Mouse (Mus musculus) right cerebral cortex, postnatal 25 days (tissue): ENCODE data around the gene Rtf2.

Source experiments
- DNase-seq: peaks from one replicate; pipeline ENCODE4 v3.0.0; 2022

Rtf2 gene

DNA sequence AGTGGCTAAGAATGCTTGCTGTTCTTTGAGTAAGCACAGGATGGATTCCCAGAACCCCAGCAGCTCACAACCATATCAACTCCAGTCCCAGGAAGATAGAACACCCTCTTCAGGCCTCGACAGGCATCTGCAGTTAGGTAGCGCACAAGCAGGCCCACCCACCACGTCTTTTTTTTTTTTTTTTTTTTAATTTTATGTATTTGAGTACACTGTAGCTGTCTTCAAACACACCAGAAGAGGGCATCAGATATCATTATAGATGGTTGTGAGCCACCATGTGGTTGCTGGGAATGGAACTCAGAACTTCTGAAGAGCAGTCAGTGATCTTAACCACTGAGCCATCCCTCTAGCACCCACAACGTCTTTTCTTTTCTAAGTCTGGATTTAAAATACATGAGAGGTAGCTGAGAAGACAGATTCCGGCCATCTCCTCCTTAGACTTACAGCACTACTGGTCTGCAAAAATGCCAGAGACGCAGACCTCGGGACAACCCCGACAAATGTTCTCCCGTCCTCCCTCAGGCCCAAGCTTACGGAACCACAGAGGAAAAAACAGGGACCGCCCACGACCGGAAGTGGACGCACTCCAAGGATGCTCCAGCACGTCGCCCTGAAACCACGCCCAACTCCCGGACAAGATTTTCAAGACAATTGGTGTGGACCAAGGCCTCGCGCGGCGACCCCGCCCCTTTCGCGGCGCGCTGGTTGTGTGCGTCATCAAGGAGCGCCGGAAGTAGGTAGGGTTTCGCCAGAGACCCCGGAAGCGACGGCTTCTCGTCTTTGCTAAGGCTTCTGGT, at the start of gene Rtf2:
Rtf2 (plus strand) TSS at position 714 of the 797 bp plus-strand sequence.
- DNase-seq: peak; percentile 99

DNA sequence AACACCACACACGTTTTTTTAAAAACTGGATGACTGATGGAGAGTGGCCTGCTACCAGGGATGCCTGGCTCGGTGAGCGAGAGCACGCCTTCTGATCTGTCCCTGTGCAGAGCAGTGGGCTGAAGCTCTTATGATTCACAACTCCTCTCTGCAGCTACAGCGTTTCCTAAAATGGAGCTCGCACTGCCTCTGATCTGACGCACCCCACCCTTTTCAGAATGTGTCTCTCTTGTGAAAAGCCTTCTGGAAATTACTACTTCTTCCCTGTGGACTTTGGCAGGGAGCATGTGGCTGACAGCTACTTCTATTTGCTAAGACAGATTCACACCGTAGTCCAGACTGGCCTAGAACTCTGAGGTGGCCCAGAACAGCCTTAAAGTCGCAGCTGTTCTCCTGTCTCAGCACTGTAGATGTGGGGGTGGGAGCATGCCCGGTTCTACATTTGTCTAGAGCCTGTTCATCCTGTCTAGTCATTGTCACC, 48.3 kb upstream of the Rtf2 start:
- peak; percentile 64 for DNase-seq

DNA sequence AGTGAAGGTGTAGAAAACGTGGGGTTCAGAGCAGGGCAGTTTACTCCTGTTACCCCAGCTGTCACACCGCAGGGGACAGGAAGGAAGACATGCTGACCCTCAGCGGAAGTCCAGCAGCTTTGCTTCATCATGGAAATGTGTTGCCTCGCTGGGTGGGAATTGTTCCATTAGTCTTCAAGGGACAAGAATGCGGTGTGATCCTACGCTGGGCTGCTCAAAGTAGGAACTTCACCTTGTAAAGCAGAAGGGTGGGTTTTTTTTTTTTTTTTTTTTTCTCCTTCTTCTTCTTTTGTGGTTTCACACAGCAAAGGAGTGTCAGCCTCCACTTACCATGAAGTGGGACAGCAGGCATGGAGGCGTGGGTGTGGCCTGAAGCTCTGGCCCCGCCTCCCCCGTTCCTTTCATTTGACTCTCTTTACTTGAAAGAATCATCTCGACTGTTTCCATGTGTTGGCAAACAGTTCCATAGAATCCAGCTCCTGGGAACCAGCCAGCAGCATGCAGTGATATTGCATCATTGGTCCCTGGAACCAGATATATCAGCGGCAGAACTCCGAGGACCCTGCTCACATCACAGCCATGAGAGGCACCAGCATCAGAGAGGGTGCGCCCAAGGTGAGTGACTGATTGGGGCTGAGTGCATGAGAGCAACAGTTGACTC, 46.8 kb upstream of the Rtf2 start, which contains the start of gene Cass4:
Cass4 (plus strand) TSS at position 404 of the 661 bp plus-strand sequence.
- no peak for DNase-seq

DNA sequence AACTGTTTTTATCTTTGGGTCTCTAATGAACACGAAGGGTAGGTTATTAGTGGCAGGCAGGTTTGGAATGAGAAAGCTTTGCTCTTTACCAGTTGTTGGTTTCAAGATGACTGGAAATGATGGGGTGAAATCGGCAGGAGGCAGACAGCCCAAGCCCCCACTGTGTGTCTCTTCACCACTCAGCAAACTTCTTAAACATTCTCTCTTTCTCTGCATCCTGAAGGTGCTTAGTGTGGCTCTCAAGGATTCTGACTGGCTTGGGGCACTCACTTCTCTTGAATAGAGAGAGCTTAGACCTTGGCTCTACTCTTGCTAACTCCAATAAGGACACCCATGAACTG, 46.3 kb upstream of the Rtf2 start:
- no peak for DNase-seq

DNA sequence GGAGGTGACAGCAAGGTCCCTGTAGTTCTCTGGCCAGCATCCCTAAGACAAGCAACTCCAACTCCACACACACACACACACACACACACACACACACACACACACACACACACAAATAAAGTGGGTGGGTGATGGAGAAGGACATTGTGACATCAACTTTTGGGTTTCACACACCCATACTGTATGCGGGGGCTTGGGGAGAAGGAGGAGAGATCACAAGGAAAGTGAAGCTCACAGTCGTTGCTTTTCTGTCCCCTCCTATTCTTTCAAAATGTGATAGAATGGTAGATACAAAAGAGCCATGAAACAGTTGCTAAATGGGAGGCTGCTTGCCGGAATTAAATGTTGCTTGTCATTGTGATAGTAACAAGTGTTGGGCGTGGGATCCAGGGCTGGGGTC, 45.7 kb upstream of the Rtf2 start:
- no peak for DNase-seq

DNA sequence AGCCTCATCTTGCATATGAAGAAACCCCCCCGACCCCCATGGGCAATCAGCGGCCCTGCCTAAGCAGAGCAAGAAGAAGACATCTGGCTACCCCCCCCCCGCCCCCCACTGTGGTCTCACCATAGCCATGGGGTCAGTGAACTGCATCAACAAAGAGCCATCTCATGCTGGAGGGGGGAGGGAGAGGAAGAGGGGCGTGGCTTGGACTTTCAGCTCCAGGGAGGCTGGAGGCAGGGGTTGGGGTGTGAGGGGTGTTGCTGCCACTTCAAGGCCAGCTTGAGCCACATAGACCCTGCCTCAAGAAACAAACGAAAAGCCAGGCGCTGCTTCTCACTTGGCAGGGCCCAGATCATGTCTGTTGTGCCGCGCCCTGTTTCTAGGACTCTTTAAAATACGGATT, 44.4 kb upstream of the Rtf2 start:
- DNase-seq: no peak

DNA sequence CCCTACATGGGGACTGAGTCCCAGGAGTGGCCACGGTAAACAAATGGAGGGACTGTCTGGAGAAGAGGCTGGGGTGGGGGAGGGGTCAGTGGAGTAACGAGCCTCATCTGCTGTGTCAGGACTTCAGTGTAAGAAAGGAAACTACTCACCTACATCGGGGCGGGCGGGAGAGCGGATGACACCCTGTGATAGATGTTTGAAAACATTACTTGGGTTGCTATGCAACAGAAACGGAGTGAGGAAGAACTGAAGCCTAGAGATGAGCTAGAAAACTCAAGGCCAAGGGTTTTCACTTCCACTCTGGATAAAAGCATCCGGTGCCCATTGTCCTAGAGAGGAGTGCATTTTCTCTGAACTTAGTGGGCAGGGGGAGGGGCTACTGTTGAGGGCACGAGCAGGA, 40.5 kb upstream of the Rtf2 start:
- DNase-seq: no peak

DNA sequence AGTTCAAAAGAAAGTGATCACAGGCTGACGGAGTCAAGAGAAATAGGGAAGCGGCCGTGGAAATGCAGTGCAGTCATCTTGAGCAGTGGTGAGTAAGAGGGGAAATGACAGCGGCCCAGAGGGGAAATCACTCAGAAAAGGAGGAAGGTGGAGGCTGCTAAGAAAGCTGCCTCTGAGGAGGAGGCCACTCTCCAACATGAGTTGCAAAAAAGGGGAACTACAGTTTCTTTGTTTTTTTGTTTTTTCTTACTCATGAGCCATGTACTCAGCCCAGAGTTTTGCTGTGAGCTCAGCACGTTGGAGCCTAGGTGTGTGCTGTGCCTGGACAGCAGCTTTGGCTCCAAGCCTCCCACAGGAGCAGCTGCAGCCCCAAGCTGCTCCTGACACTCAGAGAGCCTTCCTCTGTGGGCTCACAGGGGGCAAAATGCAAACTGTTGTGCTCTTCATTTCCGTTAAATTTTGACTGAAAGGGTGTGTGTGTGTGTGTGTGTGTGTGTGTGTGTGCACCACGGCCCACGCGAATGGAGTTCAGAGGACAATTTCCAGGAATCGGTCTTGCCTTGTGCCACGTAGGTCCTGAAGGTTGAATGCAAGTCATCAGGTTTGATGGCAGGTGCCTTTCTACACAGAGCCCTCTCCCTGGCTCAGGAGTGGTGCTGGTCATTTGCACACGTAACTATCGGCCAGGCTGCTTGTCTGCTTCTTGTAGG, 39.1 kb upstream of the Rtf2 start:
- DNase-seq: no peak

DNA sequence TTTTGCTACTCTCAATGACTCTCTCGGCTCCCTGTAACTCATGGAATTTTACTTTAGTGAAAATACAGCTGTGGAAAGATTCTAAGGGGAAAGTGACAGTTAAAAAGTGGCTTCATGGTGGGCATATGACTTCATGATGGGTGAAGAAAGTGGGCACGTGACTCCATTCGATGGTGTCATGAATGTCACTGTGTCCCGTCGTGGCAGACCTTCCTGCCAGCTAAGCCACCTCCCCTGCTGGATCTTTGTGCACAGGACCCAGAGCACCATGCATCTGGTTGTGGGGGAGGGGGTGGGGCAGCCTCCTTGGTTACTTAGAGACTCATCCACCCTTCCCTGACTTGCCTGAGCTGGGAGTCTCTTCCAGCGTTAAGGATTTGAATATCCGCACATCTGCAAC, 36.1 kb upstream of the Rtf2 start:
- DNase-seq: no peak

DNA sequence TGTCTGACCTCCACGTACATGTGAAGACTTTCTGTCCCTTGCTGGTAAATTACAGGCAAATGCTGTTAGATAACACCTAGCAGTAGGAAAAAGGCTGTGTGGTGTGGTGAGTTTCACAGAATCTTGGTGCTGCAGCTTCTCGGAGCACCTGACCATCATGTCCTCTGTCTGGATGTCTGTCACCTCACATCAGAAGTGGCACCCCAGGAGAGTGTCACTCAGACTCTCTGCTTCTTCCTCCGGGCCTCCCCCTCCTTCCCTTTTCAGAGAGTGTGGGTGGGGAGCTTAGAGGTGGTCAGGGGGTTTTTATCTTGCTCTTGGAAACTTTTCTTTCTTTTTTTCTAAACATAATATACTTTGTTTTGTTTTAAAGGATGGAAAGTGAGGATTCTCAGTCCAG, 35.3 kb upstream of the Rtf2 start:
- DNase-seq: no peak

DNA sequence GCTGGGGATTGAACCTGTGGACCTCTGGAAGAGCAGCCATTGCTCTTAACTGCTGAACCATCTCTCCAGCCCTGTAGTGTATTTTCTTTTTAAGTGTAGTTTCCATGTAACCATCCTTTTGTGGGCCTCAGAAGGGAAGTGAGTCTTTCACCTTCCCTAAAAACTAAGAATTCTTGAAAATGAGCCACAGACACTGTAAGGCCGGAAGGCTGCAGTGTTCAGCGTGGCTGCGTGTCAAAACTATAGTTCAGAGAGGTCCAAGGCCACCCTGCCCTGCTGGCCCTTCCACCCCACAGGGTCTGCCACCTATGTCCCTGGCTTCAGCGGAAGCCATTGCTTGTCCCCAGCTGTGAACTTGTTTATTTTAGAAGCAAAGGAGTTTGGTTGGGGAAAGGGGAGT, 34.2 kb upstream of the Rtf2 start:
- DNase-seq: no peak

DNA sequence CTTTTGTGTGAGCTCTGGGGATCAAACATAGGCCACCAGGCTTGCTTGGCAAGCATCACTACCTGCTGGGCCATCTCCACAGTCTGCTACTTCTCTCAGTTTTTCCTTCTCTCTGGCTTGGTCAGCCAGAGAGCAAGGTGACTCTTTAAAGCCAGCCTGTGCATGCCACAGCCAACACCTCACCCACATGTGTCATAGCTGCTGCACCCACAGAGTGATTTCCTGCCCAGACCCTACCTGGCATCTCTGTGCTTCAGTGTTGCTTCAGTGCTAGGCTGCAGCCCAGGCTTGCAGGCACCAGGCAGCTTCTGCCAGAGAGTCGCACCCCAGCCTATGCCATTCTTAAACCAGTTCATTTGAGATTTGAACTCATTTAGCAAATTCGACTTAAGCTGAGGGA, 32.9 kb upstream of the Rtf2 start:
- no peak for DNase-seq

DNA sequence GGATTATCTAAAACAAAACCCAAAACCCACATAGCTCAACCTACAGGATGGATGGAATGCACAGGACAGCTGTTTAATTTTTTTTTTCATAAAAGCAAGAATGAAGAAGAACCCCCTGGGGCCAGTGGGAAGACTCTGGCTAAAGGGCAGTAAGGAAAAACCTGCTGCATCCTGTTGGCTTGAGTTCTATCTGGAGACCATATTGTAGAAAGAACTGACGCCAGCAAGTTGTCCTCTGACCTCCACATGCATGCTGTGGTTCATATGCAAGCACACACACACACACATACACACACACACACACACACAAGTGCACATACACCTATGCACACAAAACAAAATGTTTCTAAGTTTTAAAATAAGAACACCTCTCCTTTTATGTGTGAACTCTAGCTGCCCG, 29.7 kb upstream of the Rtf2 start:
- no peak for DNase-seq

DNA sequence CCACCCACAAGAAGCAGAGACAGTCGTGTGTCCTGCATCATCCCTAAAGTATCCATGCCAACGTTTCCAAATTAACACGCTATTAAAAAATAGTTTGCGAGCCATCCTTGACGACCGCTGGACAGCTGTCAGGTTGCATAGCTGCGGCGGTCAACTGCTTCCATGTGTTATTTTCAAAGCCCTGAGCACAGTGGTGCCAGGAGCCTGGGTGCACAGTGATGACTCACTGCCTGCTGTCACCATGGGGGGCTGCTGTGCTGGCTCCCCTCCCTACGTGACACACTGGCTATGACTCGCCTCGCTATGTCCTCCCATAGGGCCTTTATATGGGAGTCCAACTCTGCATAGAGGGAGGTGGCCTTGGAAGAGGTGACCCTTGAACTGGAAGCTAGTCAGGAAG, 29.3 kb upstream of the Rtf2 start:
- no peak for DNase-seq

DNA sequence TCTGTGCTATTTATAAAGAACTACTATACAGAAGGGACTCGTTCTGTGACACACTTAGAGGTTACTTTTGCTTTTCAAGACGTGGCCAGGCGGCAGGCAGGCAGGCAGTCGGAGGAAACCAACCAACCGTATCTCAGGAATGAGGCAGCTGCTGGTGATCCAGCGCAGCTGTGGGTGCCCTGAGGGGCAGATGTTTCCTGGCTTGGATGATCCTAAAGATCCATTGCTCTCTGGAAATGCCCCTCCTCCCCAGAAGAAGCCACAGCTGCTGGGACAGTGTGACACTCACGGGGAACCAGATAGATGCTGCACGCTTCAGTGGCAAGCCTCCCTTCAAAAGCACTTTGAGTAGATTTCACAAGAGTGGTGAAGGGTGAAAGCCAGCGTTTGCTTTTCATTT, 27.9 kb upstream of the Rtf2 start:
- DNase-seq: no peak

DNA sequence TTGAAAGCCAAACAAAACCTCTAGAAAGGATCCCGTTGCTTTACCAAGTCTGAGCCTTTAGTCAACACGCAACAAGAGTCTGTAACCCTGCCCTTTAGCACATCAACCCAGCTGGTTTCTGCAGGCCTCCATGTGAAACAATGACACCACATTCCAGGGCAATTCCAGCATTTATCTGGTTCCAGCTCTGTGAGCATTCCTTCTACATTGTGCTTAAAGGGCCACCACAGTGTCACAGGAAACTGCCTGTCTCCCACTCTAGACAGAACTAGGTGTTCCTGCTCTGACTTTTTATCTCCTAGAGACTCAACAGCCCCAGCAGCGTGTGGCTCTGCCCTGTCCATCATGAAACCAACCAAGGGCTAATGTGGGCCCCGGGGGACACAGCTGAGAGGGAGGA, 27.1 kb upstream of the Rtf2 start:
- DNase-seq: no peak

DNA sequence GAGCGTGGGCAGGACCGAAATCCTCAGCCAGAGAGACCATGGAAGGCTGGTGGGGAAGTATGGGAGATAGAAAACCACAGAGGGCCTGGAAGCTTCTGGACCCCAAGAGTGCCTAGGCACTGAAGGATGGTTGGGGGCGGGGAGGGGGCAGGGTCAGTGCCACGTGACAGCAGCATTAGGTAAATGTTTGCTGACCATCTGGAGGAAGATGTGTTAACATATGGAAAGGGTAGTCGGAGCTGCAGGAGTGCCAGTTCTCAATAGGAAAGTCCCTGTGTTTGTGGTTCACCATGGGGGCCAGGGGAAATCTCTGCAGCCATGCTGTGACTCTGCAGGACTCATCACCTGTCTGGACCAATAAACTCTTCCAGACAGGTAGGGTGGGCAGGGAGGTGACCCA, 26.5 kb upstream of the Rtf2 start:
- DNase-seq: no peak

DNA sequence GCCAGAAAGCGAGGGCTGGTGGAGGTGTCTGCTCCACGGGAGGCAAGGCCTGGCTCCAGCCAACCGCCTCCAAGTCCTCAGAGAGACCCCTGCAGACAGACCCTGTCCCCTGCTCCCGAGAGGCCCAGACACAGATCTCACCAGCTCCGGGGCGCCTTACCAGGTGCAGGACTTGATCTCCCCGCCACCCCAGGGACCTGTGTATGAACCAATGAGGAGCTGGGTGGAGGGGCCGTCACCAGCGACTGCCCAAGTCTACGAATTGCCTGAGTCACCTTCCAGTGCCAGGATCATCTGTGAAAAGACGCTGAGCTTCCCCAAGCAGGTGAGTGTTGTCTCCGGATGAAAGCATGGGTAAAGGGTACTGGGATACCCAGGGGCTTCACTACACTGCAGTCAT, 24.1 kb upstream of the Rtf2 start:
- no peak for DNase-seq

DNA sequence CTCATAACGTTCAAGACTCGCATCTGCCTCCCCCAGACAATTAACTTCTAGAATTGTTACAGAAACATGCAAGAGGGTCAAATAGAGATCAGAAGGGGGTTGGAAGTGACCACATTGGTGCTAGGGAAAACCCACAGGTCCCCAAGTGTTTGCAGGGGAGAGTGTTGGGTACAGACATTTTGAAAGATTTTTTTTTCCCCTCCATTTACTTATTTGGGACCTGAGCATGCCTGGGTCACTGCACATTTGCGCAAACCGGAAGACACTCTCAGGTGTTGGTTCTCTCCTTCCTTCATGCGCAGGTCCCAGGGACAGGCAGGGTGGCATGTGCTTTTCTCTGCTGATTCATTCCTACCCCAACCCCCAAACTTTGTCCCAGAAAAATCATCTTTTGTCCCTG, 23.5 kb upstream of the Rtf2 start:
- no peak for DNase-seq

DNA sequence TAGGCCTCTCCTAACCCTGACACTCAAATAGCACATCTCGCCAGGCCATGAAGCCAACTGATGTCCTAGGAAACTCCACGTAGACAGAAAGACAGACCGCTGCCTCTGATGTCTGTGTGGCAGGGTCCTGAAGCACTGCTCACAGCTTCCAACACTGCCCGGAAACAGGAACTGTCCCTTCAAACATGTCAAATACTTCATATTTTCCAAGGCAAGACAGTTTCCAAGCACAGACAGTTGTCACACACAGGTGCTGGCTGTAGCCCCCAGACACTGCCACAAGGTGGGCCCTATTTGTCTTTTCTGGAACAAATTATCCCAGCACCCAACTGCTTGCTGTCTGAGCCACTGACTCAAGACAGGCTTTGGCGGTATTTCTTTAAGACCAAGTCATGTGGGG, 22.1 kb upstream of the Rtf2 start:
- DNase-seq: no peak

DNA sequence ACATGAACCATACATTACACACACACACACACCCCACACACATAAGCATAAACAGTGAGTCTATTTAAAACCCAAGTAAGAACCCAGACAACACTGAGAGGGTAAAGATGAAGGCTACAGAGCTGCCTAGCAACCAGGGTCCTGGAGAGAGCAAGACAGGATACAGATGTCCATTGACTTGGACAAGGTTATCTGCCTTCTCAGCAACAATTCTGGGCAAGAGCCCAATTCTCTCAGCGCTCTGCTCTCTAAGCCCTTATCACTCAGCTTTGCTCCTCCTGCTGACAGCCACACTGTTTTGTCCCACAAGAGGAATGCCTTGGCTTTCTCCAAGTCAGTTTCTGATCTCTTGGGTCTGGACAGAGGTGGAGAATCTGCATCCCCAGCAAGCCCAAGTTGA, 9.7 kb upstream of the Rtf2 start:
- DNase-seq: no peak

DNA sequence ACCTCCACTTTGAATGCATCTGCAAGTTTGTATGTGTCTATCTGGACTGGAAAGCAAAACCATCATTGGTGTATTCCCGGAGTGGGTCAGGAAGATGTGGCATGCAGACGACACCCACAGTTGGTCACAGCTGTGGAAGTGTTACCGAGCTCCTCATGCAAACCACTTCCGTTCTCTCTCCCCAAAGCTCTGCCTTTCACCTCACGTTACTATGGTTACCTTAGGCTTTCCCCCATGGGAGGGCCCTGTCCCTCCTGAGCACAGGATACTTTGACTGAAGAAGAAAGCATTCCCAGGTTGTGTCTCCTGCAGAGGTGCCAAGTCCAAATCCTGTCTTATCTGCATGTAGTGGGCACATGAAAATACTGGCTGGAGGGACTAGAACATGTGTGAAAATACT, 6.6 kb upstream of the Rtf2 start:
- DNase-seq: no peak

DNA sequence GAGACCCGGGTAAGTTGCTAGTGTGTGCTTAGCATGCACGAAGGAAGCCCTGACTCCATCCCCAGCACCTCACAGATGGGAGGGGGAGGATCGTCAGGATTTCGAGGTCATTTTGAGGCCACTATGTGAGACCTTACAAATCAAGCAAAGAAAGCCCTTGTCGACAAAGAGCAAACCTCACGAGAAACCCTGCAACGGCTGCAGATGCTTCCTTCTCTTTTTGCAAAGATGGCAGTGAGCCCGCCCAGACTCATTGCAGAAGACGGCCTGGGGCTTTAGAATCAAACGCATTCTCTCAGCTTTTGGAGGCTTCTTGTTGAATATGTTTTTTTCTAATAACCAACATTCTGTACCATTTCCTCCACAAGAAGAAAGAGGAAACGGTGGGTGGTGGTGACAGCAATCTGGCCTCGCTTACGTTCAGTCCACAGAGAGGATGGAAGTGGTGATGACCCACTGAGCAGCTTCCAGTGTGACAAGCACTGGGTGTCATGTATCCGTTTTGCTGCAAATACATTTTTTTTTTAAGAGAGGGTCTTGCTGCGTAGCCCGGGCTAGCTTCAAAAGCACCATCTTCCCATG, 2.9 kb upstream of the Rtf2 start:
- no peak for DNase-seq

DNA sequence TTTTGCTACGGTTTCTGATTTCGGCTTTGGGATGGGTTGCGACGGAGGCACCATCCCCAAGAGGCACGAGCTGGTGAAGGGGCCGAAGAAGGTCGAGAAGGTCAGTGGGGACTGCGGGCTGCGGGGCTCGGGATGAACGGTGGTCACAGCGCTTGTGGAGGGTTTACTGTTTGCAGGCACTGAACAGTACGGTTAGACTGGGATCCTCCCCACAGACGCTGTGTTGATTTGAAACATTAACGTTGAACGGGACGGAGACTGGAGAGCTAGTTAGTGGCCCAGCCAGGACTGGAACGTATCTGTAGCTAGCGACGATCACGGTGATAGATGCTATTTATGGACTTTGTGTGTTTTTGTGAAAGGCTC, 267 bp downstream of the Rtf2 start:
- DNase-seq: no peak
